Mouse (Mus musculus) ES-Bruce4 (cell line): ENCODE measurements around the gene Kncn.

Source experiments
- CTCF ChIP-seq: IDR thresholded peaks from one replicate; pipeline ENCODE4 v1.8.1; 2011; ENCODE audit warnings: low read depth, low read length
- EP300 ChIP-seq: IDR thresholded peaks from 2 replicates; pipeline ENCODE4 v1.6.1; 2011; ENCODE audit warnings: low read depth, low read length; ENCODE audit not compliant: insufficient read depth

DNA sequence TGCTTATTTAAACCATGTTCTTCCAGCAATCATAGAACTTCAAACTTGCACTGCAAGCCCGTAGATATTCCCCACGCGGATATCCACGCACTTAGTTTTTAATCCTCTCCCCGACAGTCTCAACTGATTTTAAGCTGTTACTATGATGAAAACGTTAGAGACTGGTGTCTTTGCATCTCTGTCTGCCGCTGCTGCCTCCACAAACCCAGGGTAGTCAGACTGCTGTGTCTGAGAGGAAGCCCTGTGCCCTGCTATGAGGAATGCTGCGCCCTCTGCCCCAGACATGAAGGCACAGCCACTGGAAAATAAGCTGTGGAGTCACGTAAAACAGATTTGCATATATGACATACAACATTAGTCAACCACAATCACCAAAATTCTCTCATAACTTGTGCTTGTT, 5.4 kb upstream of the Kncn start:
- no peak for TF ChIP-seq EP300
- TF ChIP-seq CTCF, result no peak
